Mouse (Mus musculus) midbrain, embryonic 15.5 days (tissue): ENCODE measurements around the gene Fndc7. TPM values are rescaled to one million over a fixed set of nuclear protein-coding genes. Genes with fewer than 3 reads are reported as not detected.

Experiments used
- ATAC-seq: fragments of 200-750 bp; cut with Nextera tagmentation; replicated peaks from 2 replicates; pipeline ENCODE4 v1.8.0; 2017; ENCODE audit warnings: moderate TSS enrichment
- H3K27ac ChIP-seq: fragments of 300-500 bp; sonication (generic); 2 replicates; pipeline ENCODE4 v1.5.1; 2015; ENCODE audit warnings: mild to moderate bottlenecking, inconsistent platforms
- H3K27me3 ChIP-seq: fragments of 300-500 bp; sonication (generic); replicated peaks from 2 replicates; pipeline ENCODE4 v1.6.1; 2015; ENCODE audit warnings: inconsistent platforms
- H3K36me3 ChIP-seq: fragments of 300-500 bp; sonication (generic); replicated peaks from 2 replicates; pipeline ENCODE4 v1.6.1; 2015; ENCODE audit warnings: inconsistent platforms
- H3K4me1 ChIP-seq: fragments of 300-500 bp; sonication (generic); 2 replicates; pipeline ENCODE4 v1.6.1; 2015; ENCODE audit warnings: inconsistent platforms
- H3K4me2 ChIP-seq: fragments of 300-500 bp; sonication (generic); 2 replicates; pipeline ENCODE4 v1.6.1; 2015; ENCODE audit warnings: inconsistent platforms, mild to moderate bottlenecking, moderate library complexity
- H3K4me3 ChIP-seq: fragments of 300-500 bp; sonication (generic); 2 replicates; pipeline ENCODE4 v1.5.1; 2015; ENCODE audit warnings: mild to moderate bottlenecking, inconsistent platforms
- H3K9ac ChIP-seq: fragments of 300-500 bp; sonication (generic); 2 replicates; pipeline ENCODE4 v1.6.1; 2015; ENCODE audit warnings: mild to moderate bottlenecking, inconsistent platforms
- H3K9me3 ChIP-seq: fragments of 300-500 bp; sonication (generic); 2 replicates; pipeline ENCODE4 v1.6.1; 2016; ENCODE audit warnings: inconsistent platforms
- WGBS: fragments of 180-500 bp; shearing (Covaris S2); methylation state at CpG from one replicate; pipeline ENCODE4 v1.1.7; 2015; ENCODE audit warnings: mixed read lengths; 5-methylcytosine and 5-hydroxymethylcytosine counted together
- polyA plus RNA-seq: library from polyadenylated mRNA; unstranded; fragments of >200 nt; fragmentation: Nextera tagmentation; extraction: Ambion mirVana; gene quantifications from 2 replicates; pipeline ENCODE4 v1.2.1, GENCODE M21; 2015

Fndc7 gene
- 0.05 and 0.18 TPM in 2 replicates for polyA plus RNA-seq

GRCm38 (mm10) chr3:108889908-108890307, at the start of gene Fndc7:
Gene Fndc7 (minus strand): TSS chr3:108890008.
- no peak within 1 kb of the TSS for H3K9ac ChIP-seq
- no peaks in the 10 kb centered on the region for H3K36me3 ChIP-seq
- no peak within 1 kb of the TSS for H3K27ac ChIP-seq
- no peak within 1 kb of the TSS for H3K4me3 ChIP-seq
- H3K9me3 ChIP-seq: no peaks in the 10 kb centered on the region
- 96% methylated on average over 1 of the region's 1 CpGs for whole genome bisulfite sequencing
- no peak within 1 kb of the TSS for H3K4me2 ChIP-seq
- H3K27me3 ChIP-seq: no peaks in the 10 kb centered on the region
- H3K4me1 ChIP-seq: 0 out of 2 replicates have a peak, but pooled peaks cover 2% of the 10 kb centered on the region
- no peak for ATAC-seq

GRCm38 (mm10) chr3:108939573-108939972, 49.8 kb upstream of the Fndc7 start, which contains the start of gene Henmt1:
Gene Henmt1 (plus strand): TSS chr3:108939873.
- H3K4me2 ChIP-seq: peak within 1 kb of the TSS; percentile 55
- H3K4me3 ChIP-seq: peak within 1 kb of the TSS; percentile 34
- no peak for ATAC-seq
- peak within 1 kb of the TSS; percentile 37 for H3K9ac ChIP-seq
- 91% methylated on average over 5 of the region's 5 CpGs for WGBS
- H3K27ac ChIP-seq: no peak within 1 kb of the TSS
- no peaks in the 10 kb centered on the region for H3K27me3 ChIP-seq
- H3K4me1 ChIP-seq: no peaks in the 10 kb centered on the region
- H3K9me3 ChIP-seq: no peaks in the 10 kb centered on the region
- no peaks in the 10 kb centered on the region for H3K36me3 ChIP-seq

- no peaks in the 10 kb centered on the region for H3K9me3 ChIP-seq
- no peak overlapping the region for H3K9ac ChIP-seq
- H3K4me3 ChIP-seq: no peak overlapping the region
- no peak for ATAC-seq
- H3K27me3 ChIP-seq: no peaks in the 10 kb centered on the region
- no peaks in the 10 kb centered on the region for H3K36me3 ChIP-seq
- no peak overlapping the region for H3K4me2 ChIP-seq
- H3K27ac ChIP-seq: no peak overlapping the region
- WGBS: 85% methylated on average over 5 of the region's 5 CpGs
- no peaks in the 10 kb centered on the region for H3K4me1 ChIP-seq
Measured at GRCm38 (mm10) chr3:108938691-108939090, 48.9 kb upstream of the Fndc7 start.

- H3K4me1 ChIP-seq: no peaks in the 10 kb centered on the region
- no peak overlapping the region for H3K4me2 ChIP-seq
- 93% methylated on average over 6 of the region's 6 CpGs for WGBS
- no peaks in the 10 kb centered on the region for H3K27me3 ChIP-seq
- no peak overlapping the region for H3K4me3 ChIP-seq
- no peaks in the 10 kb centered on the region for H3K9me3 ChIP-seq
- no peak overlapping the region for H3K9ac ChIP-seq
- ATAC-seq: no peak
- H3K27ac ChIP-seq: no peak overlapping the region
- no peaks in the 10 kb centered on the region for H3K36me3 ChIP-seq
Measured at GRCm38 (mm10) chr3:108933557-108933956, 43.7 kb upstream of the Fndc7 start.

GRCm38 (mm10) chr3:108926308-108926707, 36.5 kb upstream of the Fndc7 start:
- Histone ChIP-seq H3K4me2 (no peak overlapping the region), H3K4me1 (no peaks in the 10 kb centered on the region), H3K4me3 (no peak overlapping the region), H3K36me3 (no peaks in the 10 kb centered on the region), H3K9me3 (no peaks in the 10 kb centered on the region), H3K9ac (no peak overlapping the region), H3K27ac (no peak overlapping the region), H3K27me3 (no peaks in the 10 kb centered on the region)
- ATAC-seq: no peak
- WGBS: 65% methylated on average over 1 of the region's 1 CpGs

- Histone ChIP-seq H3K27me3 (no peaks in the 10 kb centered on the region), H3K27ac (no peak overlapping the region), H3K4me1 (no peaks in the 10 kb centered on the region), H3K4me3 (no peak overlapping the region), H3K9me3 (no peaks in the 10 kb centered on the region), H3K36me3 (no peaks in the 10 kb centered on the region), H3K9ac (no peak overlapping the region), H3K4me2 (no peak overlapping the region)
- ATAC-seq: no peak
- WGBS: 94% methylated on average over 4 of the region's 4 CpGs
Measured at GRCm38 (mm10) chr3:108925677-108926076, 35.9 kb upstream of the Fndc7 start.

GRCm38 (mm10) chr3:108921822-108922221, 32.0 kb upstream of the Fndc7 start:
- no peaks in the 10 kb centered on the region for H3K36me3 ChIP-seq
- no peak overlapping the region for H3K9ac ChIP-seq
- no peaks in the 10 kb centered on the region for H3K4me1 ChIP-seq
- no peak overlapping the region for H3K4me3 ChIP-seq
- no peak overlapping the region for H3K4me2 ChIP-seq
- H3K27ac ChIP-seq: no peak overlapping the region
- no peak for ATAC-seq
- H3K27me3 ChIP-seq: no peaks in the 10 kb centered on the region
- no peaks in the 10 kb centered on the region for H3K9me3 ChIP-seq
- 100% methylated on average over 1 of the region's 1 CpGs for WGBS

- no peak overlapping the region for H3K27ac ChIP-seq
- ATAC-seq: no peak
- no peak overlapping the region for H3K9ac ChIP-seq
- no peaks in the 10 kb centered on the region for H3K9me3 ChIP-seq
- no peaks in the 10 kb centered on the region for H3K4me1 ChIP-seq
- 96% methylated on average over 3 of the region's 3 CpGs for WGBS
- no peaks in the 10 kb centered on the region for H3K27me3 ChIP-seq
- no peak overlapping the region for H3K4me3 ChIP-seq
- no peak overlapping the region for H3K4me2 ChIP-seq
- no peaks in the 10 kb centered on the region for H3K36me3 ChIP-seq
Measured at GRCm38 (mm10) chr3:108920442-108921070, 30.7 kb upstream of the Fndc7 start.

GRCm38 (mm10) chr3:108918852-108919251, 29.0 kb upstream of the Fndc7 start:
- 96% methylated on average over 1 of the region's 1 CpGs for WGBS
- Histone ChIP-seq H3K27ac (no peak overlapping the region), H3K27me3 (no peaks in the 10 kb centered on the region), H3K4me3 (no peak overlapping the region), H3K4me2 (no peak overlapping the region), H3K9ac (no peak overlapping the region), H3K9me3 (no peaks in the 10 kb centered on the region), H3K4me1 (no peaks in the 10 kb centered on the region), H3K36me3 (no peaks in the 10 kb centered on the region)
- ATAC-seq: no peak

GRCm38 (mm10) chr3:108917986-108918385, 28.2 kb upstream of the Fndc7 start:
- 40% methylated on average over 3 of the region's 3 CpGs for WGBS
- no peaks in the 10 kb centered on the region for H3K4me1 ChIP-seq
- no peaks in the 10 kb centered on the region for H3K27me3 ChIP-seq
- H3K9ac ChIP-seq: no peak overlapping the region
- no peak overlapping the region for H3K27ac ChIP-seq
- H3K36me3 ChIP-seq: no peaks in the 10 kb centered on the region
- H3K9me3 ChIP-seq: no peaks in the 10 kb centered on the region
- H3K4me2 ChIP-seq: no peak overlapping the region
- no peak for ATAC-seq
- no peak overlapping the region for H3K4me3 ChIP-seq

- H3K4me3 ChIP-seq: no peak overlapping the region
- WGBS: 30% methylated on average over 4 of the region's 4 CpGs
- H3K9me3 ChIP-seq: no peaks in the 10 kb centered on the region
- H3K27ac ChIP-seq: no peak overlapping the region
- no peak overlapping the region for H3K9ac ChIP-seq
- ATAC-seq: no peak
- no peaks in the 10 kb centered on the region for H3K36me3 ChIP-seq
- peaks cover 6% of the 10 kb centered on the region for H3K4me1 ChIP-seq
- H3K27me3 ChIP-seq: no peaks in the 10 kb centered on the region
- H3K4me2 ChIP-seq: no peak overlapping the region
Measured at GRCm38 (mm10) chr3:108916857-108917256, 27.0 kb upstream of the Fndc7 start.

- 95% methylated on average over 1 of the region's 1 CpGs for WGBS
- no peak for ATAC-seq
- Histone ChIP-seq H3K4me2 (no peak overlapping the region), H3K9ac (no peak overlapping the region), H3K27me3 (no peaks in the 10 kb centered on the region), H3K27ac (no peak overlapping the region), H3K9me3 (no peaks in the 10 kb centered on the region), H3K36me3 (no peaks in the 10 kb centered on the region), H3K4me1 (peaks cover 6% of the 10 kb centered on the region), H3K4me3 (no peak overlapping the region)
Measured at GRCm38 (mm10) chr3:108915999-108916398, 26.2 kb upstream of the Fndc7 start.
